Mouse (Mus musculus) midbrain, embryonic 14.5 days (tissue): ENCODE measurements around the gene Mup11. TPM values are rescaled to one million over a fixed set of nuclear protein-coding genes. Genes with fewer than 3 reads are reported as not detected.
"Not testable (repeated sequence)": the region's sequence is repeated elsewhere in the genome, so short reads cannot be mapped to it uniquely, and the experiment has no call there.

Experiments used
- ATAC-seq: fragments of 200-750 bp; cut with Nextera tagmentation; 2 replicates; pipeline ENCODE4 v1.8.0; 2017; ENCODE audit warnings: moderate number of reproducible peaks, moderate library complexity; ENCODE audit not compliant: low FRiP score, low TSS enrichment
- DNase-seq: peaks from one replicate; pipeline ENCODE4 v3.0.0-alpha.2; 2015
- H3K27ac ChIP-seq: fragments of 300-500 bp; sonication (generic); replicated peaks from 2 replicates; pipeline ENCODE4 v1.5.1; 2014; ENCODE audit warnings: mild to moderate bottlenecking, low read depth, low read length, moderate library complexity
- H3K27me3 ChIP-seq: fragments of 300-500 bp; sonication (generic); 2 replicates; pipeline ENCODE4 v1.6.1; 2014; ENCODE audit warnings: low read length, control low read depth, mixed read lengths; ENCODE audit not compliant: control insufficient read depth, insufficient read depth
- H3K36me3 ChIP-seq: fragments of 300-500 bp; sonication (generic); 2 replicates; pipeline ENCODE4 v1.6.1; 2014; ENCODE audit warnings: low read length, control low read depth; ENCODE audit not compliant: control insufficient read depth, insufficient read depth
- H3K4me1 ChIP-seq: fragments of 300-500 bp; sonication (generic); 2 replicates; pipeline ENCODE4 v1.6.1; 2014; ENCODE audit warnings: mild to moderate bottlenecking, antibody characterized with exemption, low read length, control low read depth; ENCODE audit not compliant: control insufficient read depth, insufficient read depth
- H3K4me2 ChIP-seq: fragments of 300-500 bp; sonication (generic); 2 replicates; pipeline ENCODE4 v1.6.1; 2014; ENCODE audit warnings: mild to moderate bottlenecking, low read length, moderate library complexity
- H3K4me3 ChIP-seq: fragments of 300-500 bp; sonication (generic); replicated peaks from 2 replicates; pipeline ENCODE4 v1.5.1; 2014; ENCODE audit warnings: low read depth, low read length
- H3K9ac ChIP-seq: fragments of 300-500 bp; sonication (generic); replicated peaks from 2 replicates; pipeline ENCODE4 v1.6.1; 2014; ENCODE audit warnings: mild to moderate bottlenecking, low read length, moderate library complexity
- H3K9me3 ChIP-seq: fragments of 300-500 bp; sonication (generic); 2 replicates; pipeline ENCODE4 v1.6.1; 2016; ENCODE audit warnings: low read length, control low read depth, mixed read lengths; ENCODE audit not compliant: control insufficient read depth
- WGBS: fragments of 180-500 bp; shearing (Covaris S2); extraction: QIAGEN DNeasy Blood & Tissue Kit; methylation state at CpG from one replicate; pipeline ENCODE4 v1.1.7; 2014; 5-methylcytosine and 5-hydroxymethylcytosine counted together
- polyA plus RNA-seq: library from polyadenylated mRNA; unstranded; fragments of >200 nt; fragmentation: Nextera tagmentation; extraction: Ambion mirVana; gene quantifications from 2 replicates; pipeline ENCODE4 v1.2.1, GENCODE M21; 2014

Mup11 gene
- polyA plus RNA-seq, result not detected in 2 replicates

- 91% methylated on average over 3 of the region's 5 CpGs for WGBS
Measured at GRCm38 (mm10) chr4:60662311-60662710, at the start of gene Mup11. Gene Mup11, minus strand, starts transcription at chr4:60662411.

More at GRCm38 (mm10) chr4:60662311-60662710, at the start of gene Mup11:
- not testable (repeated sequence) for DNase-seq, H3K27ac ChIP-seq, ATAC-seq, H3K4me1 ChIP-seq, H3K9ac ChIP-seq, H3K4me3 ChIP-seq, H3K9me3 ChIP-seq, H3K36me3 ChIP-seq, H3K4me2 ChIP-seq, H3K27me3 ChIP-seq

Other genes starting within 250 kb of the Mup11 start
- not detected in 2 replicates for gene Mup9, start 240.5 kb downstream of the Mup11 start, polyA plus RNA-seq
- not detected in 2 replicates for gene Mup1, start 160.5 kb downstream of the Mup11 start, polyA plus RNA-seq
- not detected in 2 replicates for gene Mup10, start 80.2 kb downstream of the Mup11 start, polyA plus RNA-seq
- gene Mup12, start 78.9 kb upstream of the Mup11 start, polyA plus RNA-seq, result not detected in 2 replicates
- gene Mup22, start 159.1 kb upstream of the Mup11 start, polyA plus RNA-seq, result not detected in 2 replicates